Comparison of ENCODE assay signal across 8 mouse cellular contexts in genomic region chr8:126667086-126667720, GRCm38 (mm10).
DNase-seq lines count a peak whose midpoint lies in the region; ATAC-seq and TF ChIP-seq lines count a peak whose summit lies in the region.

No protein-coding gene starts in this region.

- no peaks in the 10 kb centered on the region for H3K27me3 ChIP-seq in liver, adult 2 months (ENCODE audit: control insufficient read depth, insufficient read depth, low read length)
- H3K27me3 ChIP-seq in forebrain, postnatal 0 days (ENCODE audit: insufficient read depth, low read length), result no peaks in the 10 kb centered on the region
- H3K27me3 ChIP-seq in liver, embryonic 14.5 days (ENCODE audit: control insufficient read depth, insufficient read depth, low read length), result no peaks in the 10 kb centered on the region

- peak overlapping the region; percentile 36 for H3K9ac ChIP-seq in liver, adult 2 months (ENCODE audit: low read depth, low read length)
- peak overlapping the region; percentile 31 for H3K9ac ChIP-seq in forebrain, postnatal 0 days
- peak overlapping the region; percentile 13; the same call in 1 of the 2 replicates for H3K9ac ChIP-seq in liver, embryonic 14.5 days (replicated peaks)

- TF ChIP-seq EP300 in liver, embryonic 14.5 days (IDR thresholded peaks at IDR 0.05; ENCODE audit: low read depth), result no peak

- TF ChIP-seq POLR2A in liver, adult 2 months (IDR thresholded peaks at IDR 0.05; ENCODE audit: extremely low read depth, insufficient read depth, low read length), result no peak
- no peak; the same call in 1 of the 2 replicates for TF ChIP-seq POLR2A in lung, adult 2 months (IDR thresholded peaks at IDR 0.05; ENCODE audit: borderline replicate concordance, extremely low read depth, low read depth, low read length)

- peak; percentile 54 for DNase-seq in cerebellum, adult 11 months
- DNase-seq in cerebellum, adult 9-11 months, result no peak
- DNase-seq in liver, adult 2 months (ENCODE audit: extremely low read depth, low read depth, low spot score), result no peak
- DNase-seq in liver, result no peak
- DNase-seq in forebrain, postnatal 0 days, result no peak
- DNase-seq in liver, embryonic 14.5 days (ENCODE audit: low read depth in 3 of 3, low spot score in 3 of 3), result no peak
- peak; percentile 58 for DNase-seq in testis, postnatal 10 days (ENCODE audit: low spot score)
- DNase-seq in lung, adult 2 months, result no peak

- H3K4me1 ChIP-seq in liver, adult 2 months (ENCODE audit: control insufficient read depth, insufficient read depth, low read length), result peaks cover 34% of the 10 kb centered on the region
- H3K4me1 ChIP-seq in forebrain, postnatal 0 days (ENCODE audit: insufficient read depth), result peaks cover 57% of the 10 kb centered on the region
- peaks cover 8 to 32% of the 10 kb centered on the region in 2 experiments for H3K4me1 ChIP-seq in liver, embryonic 14.5 days (replicated peaks; ENCODE audit: control insufficient read depth in 2 of 2, insufficient read depth in 2 of 2, low read length in 1 of 2)
- H3K4me1 ChIP-seq in lung, adult 2 months (ENCODE audit: control insufficient read depth, insufficient read depth, low read length), result peaks cover 43% of the 10 kb centered on the region

- no peaks in the 10 kb centered on the region for H3K79me2 ChIP-seq in liver, adult 2 months (ENCODE audit: control insufficient read depth, insufficient read depth, low read length)

- H3K9me3 ChIP-seq in forebrain, postnatal 0 days (ENCODE audit: low read length), result no peaks in the 10 kb centered on the region
- no peaks in the 10 kb centered on the region for H3K9me3 ChIP-seq in liver, embryonic 14.5 days (ENCODE audit: control insufficient read depth, low read length)

- ATAC-seq in forebrain, postnatal 0 days, result peak; percentile 1; the same call in 1 of the 2 replicates
- peak; percentile 6; the same call in 1 of the 2 replicates for ATAC-seq in liver, embryonic 14.5 days (ENCODE audit: insufficient read depth)

- H3K4me2 ChIP-seq in forebrain, postnatal 0 days (ENCODE audit: low read depth), result peak overlapping the region; percentile 6; the same call in 1 of the 2 replicates
- H3K4me2 ChIP-seq in liver, embryonic 14.5 days (ENCODE audit: low read depth), result peak overlapping the region; percentile 44

- 39% methylated on average over 12 of the region's 12 CpGs for WGBS in liver, adult 2 months
- 20% methylated on average over 12 of the region's 12 CpGs for WGBS in forebrain, postnatal 0 days
- WGBS in liver, embryonic 14.5 days (ENCODE audit: insufficient replicate concordance), result 66% methylated on average over 12 of the region's 12 CpGs
- 51% methylated on average over 12 of the region's 12 CpGs for WGBS in lung, adult 2 months

- no peak overlapping the region for H3K4me3 ChIP-seq in liver, adult 2 months (ENCODE audit: insufficient read depth, low read depth, low read length)
- H3K4me3 ChIP-seq in forebrain, postnatal 0 days (ENCODE audit: low read depth, low read length), result no peak overlapping the region
- no peak overlapping the region for H3K4me3 ChIP-seq in liver, embryonic 14.5 days (ENCODE audit: insufficient read depth in 1 of 2, low read depth in 2 of 2, low read length in 2 of 2)
- H3K4me3 ChIP-seq in lung, adult 2 months (replicated peaks; ENCODE audit: extremely low read depth, low read depth, low read length), result no peak overlapping the region

- H3K27ac ChIP-seq in liver, adult 2 months (replicated peaks; ENCODE audit: insufficient read depth, low read depth, low read length), result peak overlapping the region; percentile 81
- H3K27ac ChIP-seq in forebrain, postnatal 0 days (ENCODE audit: low read depth, low read length), result peak overlapping the region; percentile 94
- H3K27ac ChIP-seq in liver, embryonic 14.5 days, result peak overlapping the region; percentile 8

- no peaks in the 10 kb centered on the region for H3K36me3 ChIP-seq in liver, adult 2 months (ENCODE audit: control insufficient read depth, insufficient read depth, low read length)
- no peaks in the 10 kb centered on the region for H3K36me3 ChIP-seq in forebrain, postnatal 0 days (ENCODE audit: insufficient read depth)
- no peaks in the 10 kb centered on the region for H3K36me3 ChIP-seq in liver, embryonic 14.5 days (replicated peaks; ENCODE audit: control insufficient read depth, insufficient read depth, low read depth)

- TF ChIP-seq CTCF in liver, adult 2 months (IDR thresholded peaks at IDR 0.05; ENCODE audit: low read depth, low read length), result no peak
- TF ChIP-seq CTCF in forebrain, postnatal 0 days (IDR thresholded peaks at IDR 0.05; ENCODE audit: low read depth), result no peak
- TF ChIP-seq CTCF in liver, embryonic 14.5 days (IDR thresholded peaks at IDR 0.05; ENCODE audit: low read depth), result no peak
- TF ChIP-seq CTCF in lung, adult 2 months (IDR thresholded peaks at IDR 0.05; ENCODE audit: insufficient read depth, low read length), result no peak

Comparison
In these comparisons a context has a peak if more than half of its experiments do, and no peak if none do; other contexts are left out.
1. DNase-seq: peak in cerebellum, adult 11 months (single experiment) and testis, postnatal 10 days (single experiment); none in cerebellum, adult 9-11 months (single experiment), liver, adult 2 months (single experiment), liver (single experiment), forebrain, postnatal 0 days (single experiment), liver, embryonic 14.5 days (0 of 3) and lung, adult 2 months (single experiment).
2. H3K27ac ChIP-seq: peak in every context shown above with its lines; median percentile 94 in forebrain, postnatal 0 days; 81 in liver, adult 2 months; 8 in liver, embryonic 14.5 days.
3. Peak in every context shown above with its lines, with median percentiles within 50 percentile points of each other: H3K9ac ChIP-seq.